Mouse (Mus musculus) skeletal muscle tissue, adult 2 months (tissue): ENCODE measurements at regions not wholly inside any gene's neighbourhood (a gene's known extent, or its start where the extent isn't known, plus 50 kb on each side); places are given as distances from the start of the nearest gene placed in this dataset.

Source experiments
- DNase-seq: peaks from one replicate; pipeline ENCODE4 v3.0.0-alpha.2; 2012; ENCODE audit warnings: low read depth, low spot score

GRCm38 (mm10) chr5:28563401-28563800 is 96.3 kb upstream of the Shh start:
- DNase-seq = no peak

- DNase-seq = no peak
Measured at GRCm38 (mm10) chr5:28562917-28563316, 95.9 kb upstream of the Shh start.

- no peak for DNase-seq
Measured at GRCm38 (mm10) chr5:28553543-28553942, 86.5 kb upstream of the Shh start.

- no peak for DNase-seq
Measured at GRCm38 (mm10) chr5:28530202-28530855, 63.3 kb upstream of the Shh start.

GRCm38 (mm10) chr5:28526435-28526834 is 59.4 kb upstream of the Shh start:
- no peak for DNase-seq

GRCm38 (mm10) chr5:28520800-28521707 is 54.0 kb upstream of the Shh start:
- DNase-seq = peak; percentile 18

GRCm38 (mm10) chr5:28519059-28519543 is 52.0 kb upstream of the Shh start:
- no peak for DNase-seq
